Mouse (Mus musculus) erythroblast, embryonic 14.5 days (primary cell): ENCODE measurements around the gene Fxyd5.

Source experiments
- GATA1 ChIP-seq: IDR thresholded peaks from 2 replicates; pipeline ENCODE4 v1.6.1; 2012; ENCODE audit warnings: low read length, inconsistent platforms, mixed read lengths
- TAL1 ChIP-seq: IDR thresholded peaks from 3 replicates; pipeline ENCODE4 v1.6.1; 2012; ENCODE audit warnings: low read length, inconsistent platforms, mixed read lengths

DNA sequence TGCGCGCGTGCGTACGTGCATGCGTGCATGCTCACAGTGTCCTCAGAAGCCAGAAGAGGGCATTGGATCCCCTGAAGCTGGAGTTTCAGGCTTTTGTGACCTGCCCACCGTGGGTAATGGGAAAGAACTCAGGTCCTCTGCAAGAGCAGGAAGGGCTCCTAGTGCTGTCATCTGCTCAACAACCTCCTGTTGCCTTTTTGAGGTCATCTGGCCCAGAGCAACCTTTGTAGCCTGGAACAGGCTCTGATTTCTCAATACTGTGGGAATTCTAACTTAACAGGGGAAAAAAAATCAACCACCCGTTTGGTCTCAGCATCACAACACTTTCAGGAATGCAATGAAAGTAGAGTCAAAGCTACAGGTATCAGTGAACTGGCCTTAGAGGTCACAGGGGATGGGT, 37.4 kb upstream of the Fxyd5 start:
- TF ChIP-seq TAL1 (no peak), GATA1 (no peak)
